Comparison of ENCODE assay signal across 8 mouse cellular contexts in the genomic region with DNA sequence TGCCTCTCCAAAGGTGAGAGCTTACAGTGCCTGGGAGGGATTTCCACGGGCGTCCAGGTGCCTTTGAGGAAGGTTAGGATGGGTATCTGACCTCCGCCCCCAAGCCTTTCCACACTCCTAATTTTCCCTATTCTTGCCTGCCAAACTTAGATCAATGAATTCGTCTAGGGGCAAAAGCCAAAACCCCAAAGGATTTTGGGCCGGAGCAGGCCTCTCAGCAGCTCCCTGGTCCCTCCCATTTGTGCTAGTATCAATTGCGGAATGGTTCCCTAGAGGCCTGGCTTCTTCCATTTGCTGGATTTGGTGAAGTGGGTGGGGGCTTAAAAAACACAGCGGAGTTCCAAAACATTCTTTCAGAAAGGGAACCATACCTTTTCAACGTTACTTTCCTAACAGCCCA.
DNase-seq lines count a peak whose midpoint lies in the region; ATAC-seq and TF ChIP-seq lines count a peak whose summit lies in the region.

No protein-coding gene starts in this region.

- no peak for DNase-seq in kidney, postnatal 36 days
- no peak for DNase-seq in hindbrain, embryonic 10.5 days (ENCODE audit: low spot score)
- no peak for DNase-seq in liver, postnatal 0 days
- DNase-seq in adrenal gland, adult 2 months, result no peak
- no peak for DNase-seq in urinary bladder, adult 18-20 months (ENCODE audit: low spot score in 2 of 2)
- DNase-seq in c-Kit-positive CD71-positive TER-119-positive erythroid progenitor cells, embryonic 14.5 days (ENCODE audit: low spot score), result no peak

- peak overlapping the region; percentile 62 for H3K9ac ChIP-seq in kidney, embryonic 15.5 days
- H3K9ac ChIP-seq in liver, postnatal 0 days (replicated peaks), result no peak overlapping the region

- H3K4me3 ChIP-seq in kidney, embryonic 15.5 days (replicated peaks), result peak overlapping the region; percentile 65
- peak overlapping the region; percentile 58 for H3K4me3 ChIP-seq in cortical plate, adult 2 months (ENCODE audit: insufficient read depth, low read length)
- peak overlapping the region; percentile 78 for H3K4me3 ChIP-seq in hindbrain, embryonic 10.5 days
- peak overlapping the region; percentile 49 for H3K4me3 ChIP-seq in liver, postnatal 0 days (ENCODE audit: low read depth, low read length)

- no peak for ATAC-seq in kidney, embryonic 15.5 days (replicated peaks; ENCODE audit: low FRiP score)
- ATAC-seq in liver, postnatal 0 days, result no peak

- H3K27me3 ChIP-seq in kidney, embryonic 15.5 days, result peaks cover 33% of the 10 kb centered on the region
- peaks cover 29% of the 10 kb centered on the region for H3K27me3 ChIP-seq in hindbrain, embryonic 10.5 days (ENCODE audit: insufficient read depth, poor library complexity, severe bottlenecking)
- H3K27me3 ChIP-seq in liver, postnatal 0 days (ENCODE audit: insufficient read depth, low read length), result peaks cover 30% of the 10 kb centered on the region

- H3K4me2 ChIP-seq in kidney, embryonic 15.5 days, result peak overlapping the region; percentile 99
- H3K4me2 ChIP-seq in liver, postnatal 0 days (ENCODE audit: low read depth, low read length), result peak overlapping the region; percentile 73

- no peaks in the 10 kb centered on the region for H3K9me3 ChIP-seq in kidney, embryonic 15.5 days (replicated peaks)
- H3K9me3 ChIP-seq in hindbrain, embryonic 10.5 days, result no peaks in the 10 kb centered on the region
- H3K9me3 ChIP-seq in liver, postnatal 0 days (ENCODE audit: low read length), result no peaks in the 10 kb centered on the region

- no peak overlapping the region for H3K27ac ChIP-seq in kidney, embryonic 15.5 days
- peak overlapping the region; percentile 61 for H3K27ac ChIP-seq in cortical plate, adult 2 months (ENCODE audit: insufficient read depth, low read length)
- peak overlapping the region; percentile 89; the same call in 1 of the 2 replicates for H3K27ac ChIP-seq in hindbrain, embryonic 10.5 days
- no peak overlapping the region for H3K27ac ChIP-seq in liver, postnatal 0 days (ENCODE audit: low read depth)

- H3K4me1 ChIP-seq in kidney, embryonic 15.5 days, result peaks cover 15% of the 10 kb centered on the region
- H3K4me1 ChIP-seq in cortical plate, adult 2 months (ENCODE audit: control insufficient read depth, insufficient read depth, low read length), result peaks cover 2% of the 10 kb centered on the region; the same call in 1 of the 2 replicates
- H3K4me1 ChIP-seq in hindbrain, embryonic 10.5 days (replicated peaks), result peaks cover 19% of the 10 kb centered on the region
- no peaks in the 10 kb centered on the region for H3K4me1 ChIP-seq in liver, postnatal 0 days (ENCODE audit: insufficient read depth)

- WGBS in kidney, embryonic 15.5 days, result 9% methylated on average over 8 of the region's 8 CpGs
- 3% methylated on average over 8 of the region's 8 CpGs for WGBS in hindbrain, embryonic 10.5 days
- WGBS in liver, postnatal 0 days (ENCODE audit: insufficient replicate concordance), result 17% methylated on average over 8 of the region's 8 CpGs

- TF ChIP-seq CTCF in cortical plate, adult 2 months (IDR thresholded peaks at IDR 0.05; ENCODE audit: extremely low read depth, insufficient read depth, low read length), result no peak
- TF ChIP-seq CTCF in liver, postnatal 0 days (IDR thresholded peaks at IDR 0.05; ENCODE audit: low read depth), result no peak

- TF ChIP-seq EP300 in liver, postnatal 0 days (IDR thresholded peaks at IDR 0.05; ENCODE audit: low read depth), result no peak

- TF ChIP-seq POLR2A in cortical plate, adult 2 months (IDR thresholded peaks at IDR 0.05; ENCODE audit: extremely low read depth, insufficient read depth, low read length), result no peak

- no peaks in the 10 kb centered on the region for H3K36me3 ChIP-seq in kidney, embryonic 15.5 days
- no peaks in the 10 kb centered on the region for H3K36me3 ChIP-seq in hindbrain, embryonic 10.5 days
- no peaks in the 10 kb centered on the region for H3K36me3 ChIP-seq in liver, postnatal 0 days (replicated peaks; ENCODE audit: insufficient read depth, low read length)

Comparison
In these comparisons a context has a peak if more than half of its experiments do, and no peak if none do; other contexts are left out.
1. H3K27ac ChIP-seq: peak in cortical plate, adult 2 months (single experiment) and hindbrain, embryonic 10.5 days (single experiment); none in kidney, embryonic 15.5 days (single experiment) and liver, postnatal 0 days (single experiment).
2. Peak in every context shown above with its lines, with median percentiles within 50 percentile points of each other: H3K4me3 ChIP-seq.